Mouse (Mus musculus) common myeloid progenitor, adult 5-6 weeks (primary cell): ENCODE measurements around the gene Gzmk. TPM values are rescaled to one million over a fixed set of nuclear protein-coding genes. Genes with fewer than 3 reads are reported as not detected.

ENCODE experiments used
- ATAC-seq: replicated peaks from 2 replicates; pipeline ENCODE4 v1.8.0; 2016; ENCODE audit warnings: low read depth, mild to moderate bottlenecking, moderate TSS enrichment, inconsistent platforms; ENCODE audit not compliant: poor library complexity, severe bottlenecking
- total RNA-seq: library from RNA; stranded (forward); fragments of 200-1000, 187-1606 nt; gene quantifications from 2 replicates; pipeline ENCODE4 v1.2.3, GENCODE M21; 2017

Gene Gzmk
- total RNA-seq, 1 experiment from 2014 or later: not detected

DNA sequence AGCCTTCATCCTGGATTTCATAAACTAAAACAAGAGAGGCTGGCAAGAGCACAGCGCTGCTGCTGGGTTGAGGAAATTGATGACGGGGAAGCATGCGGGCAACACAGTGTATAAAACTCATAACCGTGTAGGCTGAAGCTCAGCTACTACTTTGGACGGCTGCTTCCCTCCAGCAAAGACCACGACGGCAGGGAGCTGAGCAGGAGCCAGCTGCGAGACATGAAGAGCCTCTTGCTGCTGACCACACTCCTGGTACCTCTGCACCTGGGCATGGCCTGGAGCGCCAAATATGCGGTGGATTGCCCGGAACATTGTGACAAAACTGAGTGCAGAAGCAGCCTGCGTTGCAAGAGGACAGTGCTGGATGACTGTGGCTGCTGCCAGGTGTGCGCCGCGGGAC, 16.1 kb downstream of the Gzmk start, which contains the start of gene Esm1:
Gene Esm1 (plus strand): TSS at position 36 of the 400 bp plus-strand sequence.
- ATAC-seq: peak; percentile 20; the same call in 1 of the 2 replicates

DNA sequence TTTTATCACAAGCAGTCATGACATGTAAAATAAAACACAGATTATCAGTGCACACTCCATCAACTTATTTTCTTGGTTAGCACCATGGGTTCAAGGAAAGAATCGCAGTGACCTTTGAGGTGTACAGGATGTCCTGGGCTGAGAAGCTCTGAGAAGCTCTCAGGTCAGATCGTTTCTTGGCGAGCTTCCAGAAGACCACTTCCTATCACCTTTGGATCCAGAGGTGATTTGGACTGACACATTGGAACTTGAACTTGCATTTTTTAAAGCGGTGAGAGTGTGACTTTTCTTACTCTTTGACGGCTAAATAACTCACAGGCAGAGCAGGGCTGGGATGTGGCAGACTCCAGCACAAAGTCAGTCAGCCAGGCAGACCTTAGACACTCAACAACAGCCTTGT, 20.4 kb downstream of the Gzmk start:
- no peak for ATAC-seq

- no peak for ATAC-seq
Observed at GRCm38 (mm10) chr13:113203146-113203545, 22.6 kb downstream of the Gzmk start.

GRCm38 (mm10) chr13:113202184-113202583, 23.5 kb downstream of the Gzmk start:
- ATAC-seq: no peak

- ATAC-seq: no peak
Observed at GRCm38 (mm10) chr13:113201631-113202030, 24.1 kb downstream of the Gzmk start.

- no peak for ATAC-seq
Observed at GRCm38 (mm10) chr13:113200726-113201125, 25.0 kb downstream of the Gzmk start.

- ATAC-seq: no peak
Observed at GRCm38 (mm10) chr13:113199331-113199730, 26.4 kb downstream of the Gzmk start.

- ATAC-seq: peak; percentile 73
Observed at GRCm38 (mm10) chr13:113197872-113198502, 27.7 kb downstream of the Gzmk start.

- peak; percentile 47 for ATAC-seq
Observed at GRCm38 (mm10) chr13:113196808-113197674, 28.7 kb downstream of the Gzmk start.

- no peak for ATAC-seq
Observed at GRCm38 (mm10) chr13:113183720-113184119, 42.0 kb downstream of the Gzmk start.

- ATAC-seq: no peak
Observed at GRCm38 (mm10) chr13:113183310-113183709, 42.4 kb downstream of the Gzmk start.

GRCm38 (mm10) chr13:113174162-113174561, 51.5 kb downstream of the Gzmk start:
- ATAC-seq: no peak

DNA sequence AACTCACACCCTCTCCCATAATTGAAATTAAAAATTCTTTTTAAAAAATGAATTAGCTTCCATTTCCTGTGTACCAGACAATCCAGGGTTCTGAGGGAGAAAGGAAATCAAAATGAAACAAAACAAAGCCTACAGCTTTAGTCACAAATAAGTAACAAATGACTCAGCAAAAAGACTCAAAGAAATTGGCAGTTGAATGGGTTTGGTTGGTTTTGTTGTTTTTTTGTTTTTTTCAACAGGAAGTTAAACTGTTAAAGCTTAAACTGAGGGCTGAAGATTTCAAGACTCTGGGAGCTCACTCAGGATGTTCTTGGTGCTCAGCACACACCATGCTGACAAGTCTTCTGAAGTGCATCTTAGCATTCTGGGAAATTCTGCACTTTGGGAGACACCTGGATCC, 55.5 kb downstream of the Gzmk start:
- peak; percentile 58 for ATAC-seq

DNA sequence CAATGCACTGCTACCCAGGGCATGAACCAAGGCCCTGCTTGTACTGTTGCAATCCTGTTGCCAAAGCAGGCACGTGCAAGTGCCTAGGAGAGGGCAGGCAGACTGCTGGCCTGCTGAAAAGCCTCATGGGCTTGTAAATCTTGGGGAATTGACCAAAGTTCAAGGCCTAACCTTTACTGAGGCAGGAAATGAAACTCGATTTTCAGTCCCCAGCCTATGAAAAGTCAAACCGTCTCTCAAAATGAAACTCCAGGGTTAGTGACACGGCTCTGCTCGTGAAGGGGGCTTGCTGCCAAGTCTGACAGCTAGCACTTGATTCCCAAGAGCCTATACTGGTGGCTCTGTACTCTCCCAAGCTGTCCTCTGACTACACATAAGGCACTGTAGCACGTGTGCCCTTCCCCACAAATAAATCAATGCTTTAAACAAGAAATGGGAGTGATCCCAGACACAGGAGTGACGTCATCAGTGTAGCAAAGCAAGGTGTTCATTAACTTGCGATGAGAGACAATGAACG, 57.6 kb downstream of the Gzmk start:
- ATAC-seq: no peak

- ATAC-seq: no peak
Observed at GRCm38 (mm10) chr13:113164252-113165005, 61.3 kb downstream of the Gzmk start.

DNA sequence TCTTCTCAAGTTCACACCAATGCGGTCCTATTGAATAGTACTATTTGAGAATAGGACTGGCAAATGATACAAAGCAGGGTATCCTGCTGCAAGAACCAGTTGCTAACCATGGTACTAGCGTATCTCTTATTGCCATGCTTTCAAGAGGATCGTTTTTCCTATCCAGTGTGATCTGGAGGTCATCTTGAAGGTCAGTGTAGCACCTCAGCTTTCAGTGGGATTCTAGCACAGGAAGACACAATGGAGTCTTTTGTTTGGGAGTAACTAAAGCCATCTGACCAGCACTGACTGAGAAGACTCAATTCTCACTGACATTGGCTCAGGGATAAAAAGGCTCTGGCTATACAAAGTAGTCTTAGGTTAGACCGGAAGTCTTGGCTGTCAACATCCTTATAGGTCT, 74.2 kb downstream of the Gzmk start:
- ATAC-seq: no peak

DNA sequence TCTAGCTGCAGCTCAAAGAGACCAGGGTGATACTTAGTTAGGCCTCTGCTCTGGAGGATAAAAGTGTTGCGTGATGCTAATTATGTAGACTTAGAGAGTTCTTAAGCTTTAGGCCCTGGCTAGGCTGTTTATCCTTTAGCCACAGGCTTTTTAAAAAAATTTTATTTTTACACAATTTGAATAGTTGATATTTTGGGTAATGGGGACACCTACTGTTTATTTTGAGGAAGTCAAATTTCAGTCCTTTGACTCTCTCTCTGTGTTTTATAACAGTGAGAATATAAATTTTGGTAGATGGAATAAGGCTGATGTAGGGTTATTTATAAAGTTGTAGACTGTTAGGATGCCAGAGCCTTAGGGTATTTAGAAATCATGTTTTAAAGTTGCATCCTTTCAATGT, 86.1 kb downstream of the Gzmk start:
- no peak for ATAC-seq

GRCm38 (mm10) chr13:113129974-113130373, 95.7 kb downstream of the Gzmk start:
- no peak for ATAC-seq
